Mouse (Mus musculus) G1E (cell line): ENCODE measurements around the gene Prim1.

Source experiments
- CTCF ChIP-seq: IDR thresholded peaks from 2 replicates; pipeline ENCODE4 v1.5.1; 2012; ENCODE audit warnings: low read depth, low read length, inconsistent platforms, mixed read lengths
- GATA1 ChIP-seq: IDR thresholded peaks from 2 replicates; pipeline ENCODE4 v1.6.1; 2012; ENCODE audit warnings: borderline replicate concordance, low read length, inconsistent platforms, mixed read lengths

- TF ChIP-seq CTCF, result no peak
- no peak for TF ChIP-seq GATA1
Observed at GRCm38 (mm10) chr10:128061109-128061508, 46.1 kb downstream of the Prim1 start.
